Mouse (Mus musculus): ENCODE measurements around the gene Focad.

Focad gene

DNA sequence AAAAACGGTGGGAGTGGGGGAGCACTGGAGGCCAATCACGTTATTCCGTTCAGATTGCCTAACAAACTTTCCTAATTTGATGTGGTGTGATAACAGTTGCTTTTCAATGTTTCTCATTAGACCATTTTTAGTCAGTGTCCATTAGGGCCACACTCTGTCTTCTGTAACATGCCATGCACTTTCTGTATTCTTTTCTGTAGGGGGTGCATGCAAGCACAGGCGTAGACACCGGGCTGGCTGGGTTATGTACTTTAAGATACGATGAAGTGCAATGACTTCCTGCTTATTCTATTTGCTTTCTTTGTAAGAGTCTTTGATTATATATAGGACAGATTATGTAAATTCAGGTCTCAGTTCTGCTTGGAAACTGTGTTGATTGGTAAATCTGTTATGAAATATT is 116.2 kb downstream of the Focad start:
- no peak for DNase-seq (ENCODE audit: low spot score in 2 of 2)

GRCm38 (mm10) chr4:88211200-88211885 is 116.9 kb downstream of the Focad start:
- no peak for DNase-seq (ENCODE audit: low spot score in 2 of 2)

GRCm38 (mm10) chr4:88213895-88214294 is 119.5 kb downstream of the Focad start:
- DNase-seq (ENCODE audit: low spot score in 2 of 2), result no peak

- no peak for DNase-seq (ENCODE audit: low spot score in 2 of 2)
These were observed 123.9 kb downstream of the Focad start for GRCm38 (mm10) chr4:88218286-88218685.

GRCm38 (mm10) chr4:88218797-88219196 is 124.4 kb downstream of the Focad start:
- no peak for DNase-seq (ENCODE audit: low spot score in 2 of 2)

GRCm38 (mm10) chr4:88231375-88231774 is 136.9 kb downstream of the Focad start:
- no peak for DNase-seq (ENCODE audit: low spot score in 2 of 2)

- DNase-seq (ENCODE audit: low spot score in 2 of 2), result no peak
These were observed 141.5 kb downstream of the Focad start for GRCm38 (mm10) chr4:88235941-88236340.

DNA sequence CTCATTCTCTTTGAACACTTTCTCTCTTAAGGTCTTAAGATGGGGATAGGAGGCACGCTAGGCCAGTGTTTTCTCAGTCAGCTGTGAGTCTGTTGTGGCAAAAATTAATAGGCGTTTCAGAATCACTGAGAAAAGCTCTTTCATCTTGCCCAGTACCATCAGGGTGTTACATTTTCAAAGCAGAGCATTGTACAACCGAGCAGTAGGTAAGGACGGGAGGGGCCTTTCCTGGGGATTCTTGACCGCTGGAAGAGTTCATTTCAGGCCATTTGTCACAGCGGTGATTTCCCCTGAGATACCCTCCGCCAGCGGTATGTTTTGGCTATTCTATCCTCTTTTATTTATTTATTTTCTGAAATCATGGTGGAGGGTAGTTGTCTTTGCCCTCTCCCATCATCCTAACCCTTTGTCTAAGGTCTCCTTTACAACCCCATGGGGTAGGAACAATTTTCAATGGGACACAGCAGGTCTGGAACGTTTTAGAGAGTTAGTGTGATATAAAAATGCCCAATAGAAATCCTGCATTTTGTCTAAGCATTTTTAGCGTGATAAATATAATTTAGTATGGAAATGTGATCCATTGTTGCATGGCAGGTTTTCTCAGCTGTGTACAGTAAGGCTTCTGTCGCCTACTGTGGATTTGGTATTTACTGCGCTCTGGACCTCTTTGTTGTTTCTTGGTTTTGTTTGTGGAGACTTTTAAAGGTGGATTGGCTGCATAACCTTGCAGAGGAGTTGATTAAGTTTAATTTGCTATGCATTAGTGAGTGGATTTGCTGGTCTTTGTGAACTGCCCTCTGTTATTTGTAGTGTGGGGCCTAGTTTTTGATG is 142.7 kb downstream of the Focad start:
- no peak for DNase-seq (ENCODE audit: low spot score in 2 of 2)

DNA sequence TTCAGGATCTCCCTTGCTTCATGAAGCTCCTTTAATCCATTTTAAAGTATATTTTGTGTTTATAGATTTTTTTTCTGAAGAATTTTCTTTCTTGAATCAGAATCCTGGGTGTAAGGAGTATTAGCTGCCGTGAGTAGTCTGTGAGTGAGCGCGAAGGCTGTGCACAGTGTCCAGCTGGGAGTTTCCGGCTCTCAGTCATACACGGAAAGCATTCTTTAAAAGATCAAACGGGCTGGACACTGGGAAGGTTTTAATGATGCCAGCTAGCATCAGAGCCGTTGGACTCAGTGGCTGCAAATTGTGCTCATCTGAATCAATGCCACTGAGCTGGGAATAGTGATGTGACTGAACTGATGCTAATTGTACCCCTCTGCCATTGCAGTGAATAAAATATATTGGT is 143.9 kb downstream of the Focad start:
- DNase-seq (ENCODE audit: low spot score in 2 of 2), result no peak

DNA sequence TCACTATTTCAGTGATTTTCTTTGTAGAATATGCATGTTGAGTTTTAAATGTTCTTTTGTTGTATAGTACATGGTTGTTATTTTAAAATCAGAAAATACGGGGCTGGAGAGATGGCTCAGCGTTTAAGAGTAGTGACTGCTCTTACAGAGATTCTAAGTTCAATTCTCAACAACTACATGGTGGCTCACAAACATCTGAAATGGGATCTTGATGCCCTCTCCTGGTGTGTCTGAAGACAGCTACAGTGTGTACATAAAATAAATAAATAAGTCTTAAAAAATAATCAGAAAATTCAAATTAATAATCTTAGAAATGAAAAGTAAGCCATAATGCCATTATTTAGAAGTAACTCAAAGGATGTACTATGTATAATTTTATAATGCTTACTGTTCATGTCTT is 149.4 kb downstream of the Focad start:
- DNase-seq (ENCODE audit: low spot score in 2 of 2), result no peak

- no peak for DNase-seq (ENCODE audit: low spot score in 2 of 2)
These were observed 151.1 kb downstream of the Focad start for GRCm38 (mm10) chr4:88245494-88245893.

DNA sequence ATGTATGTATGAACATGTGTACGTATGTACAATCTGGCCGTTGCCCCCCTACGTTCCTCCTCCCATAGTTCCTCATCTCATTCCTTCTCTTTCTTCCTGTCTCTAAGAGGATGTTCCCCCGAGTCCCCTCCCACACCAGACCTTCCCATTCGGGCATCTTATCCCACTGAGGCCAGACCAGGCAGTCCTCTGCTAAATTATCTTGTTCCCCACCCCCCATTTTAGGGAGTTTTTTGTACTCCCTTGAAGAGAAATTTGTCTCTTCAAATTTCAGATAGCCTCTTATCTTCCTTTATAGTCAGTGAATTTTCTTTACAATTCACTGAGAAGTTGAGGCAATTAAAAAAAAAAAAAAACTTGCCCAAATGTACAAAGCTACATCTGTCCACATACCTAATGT is 166.9 kb downstream of the Focad start:
- no peak for DNase-seq (ENCODE audit: low spot score in 2 of 2)

DNA sequence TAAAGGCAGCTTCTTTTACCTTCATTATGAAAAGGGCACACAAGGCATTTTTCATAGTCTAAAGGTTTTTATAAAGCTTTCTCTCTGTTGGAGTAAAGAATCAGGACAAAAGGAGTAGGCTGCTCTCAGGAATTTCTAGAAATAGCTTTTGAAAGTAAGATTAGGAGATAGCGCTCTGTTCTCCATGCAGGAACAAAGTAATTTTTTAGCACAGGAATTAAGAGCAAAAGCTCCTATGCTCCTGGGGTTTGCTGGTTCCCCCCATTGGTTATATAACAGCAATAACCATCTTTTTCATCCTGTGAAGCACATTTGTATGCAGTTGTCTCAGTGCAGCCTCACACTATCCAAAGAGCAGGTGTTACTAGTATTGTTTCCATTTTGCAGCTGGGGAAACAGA is 170.1 kb downstream of the Focad start:
- no peak for DNase-seq (ENCODE audit: low spot score in 2 of 2)

DNA sequence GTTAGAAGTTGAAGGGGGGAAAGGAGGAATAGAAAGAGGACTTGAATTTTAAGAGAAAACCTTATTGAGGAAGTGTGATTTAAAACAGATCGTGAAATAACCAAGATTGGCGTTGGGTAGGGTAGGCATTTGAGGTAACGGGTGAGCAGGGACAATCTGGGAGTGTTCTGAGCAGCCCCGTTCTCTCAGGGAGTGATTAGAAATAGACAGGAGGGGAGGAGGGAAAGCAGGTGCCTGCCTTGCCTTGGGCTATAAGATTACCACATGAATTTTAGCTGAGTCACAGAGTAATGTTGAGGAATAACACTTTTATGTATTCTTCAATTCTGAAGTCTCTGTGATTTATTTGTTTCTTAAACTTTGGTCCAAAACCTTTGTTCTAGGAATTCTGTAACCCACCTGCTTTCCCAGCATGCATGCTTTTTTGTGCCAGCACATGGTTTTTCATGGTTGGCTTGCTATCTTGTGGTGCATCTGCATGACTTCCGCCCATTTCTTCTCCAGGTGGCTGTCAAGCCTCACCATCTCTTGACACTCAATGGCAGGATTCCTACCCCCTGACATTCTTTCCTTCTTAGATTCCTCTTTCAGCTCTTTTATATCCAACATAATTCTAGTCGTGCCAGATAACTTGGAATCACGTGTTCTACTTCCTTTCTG is 176.1 kb downstream of the Focad start:
- no peak for DNase-seq (ENCODE audit: low spot score in 2 of 2)

- DNase-seq (ENCODE audit: low spot score in 2 of 2), result no peak
These were observed 181.2 kb downstream of the Focad start for GRCm38 (mm10) chr4:88275571-88276041.

- no peak for DNase-seq (ENCODE audit: low spot score in 2 of 2)
These were observed 181.8 kb downstream of the Focad start for GRCm38 (mm10) chr4:88276058-88276734.

- DNase-seq (ENCODE audit: low spot score in 2 of 2), result no peak
These were observed 184.1 kb downstream of the Focad start for GRCm38 (mm10) chr4:88278524-88278923.

- DNase-seq (ENCODE audit: low spot score in 2 of 2), result no peak
These were observed 186.1 kb downstream of the Focad start for GRCm38 (mm10) chr4:88280536-88280935.

- DNase-seq (ENCODE audit: low spot score in 2 of 2), result no peak
These were observed 201.1 kb downstream of the Focad start for GRCm38 (mm10) chr4:88295537-88295936.

DNA sequence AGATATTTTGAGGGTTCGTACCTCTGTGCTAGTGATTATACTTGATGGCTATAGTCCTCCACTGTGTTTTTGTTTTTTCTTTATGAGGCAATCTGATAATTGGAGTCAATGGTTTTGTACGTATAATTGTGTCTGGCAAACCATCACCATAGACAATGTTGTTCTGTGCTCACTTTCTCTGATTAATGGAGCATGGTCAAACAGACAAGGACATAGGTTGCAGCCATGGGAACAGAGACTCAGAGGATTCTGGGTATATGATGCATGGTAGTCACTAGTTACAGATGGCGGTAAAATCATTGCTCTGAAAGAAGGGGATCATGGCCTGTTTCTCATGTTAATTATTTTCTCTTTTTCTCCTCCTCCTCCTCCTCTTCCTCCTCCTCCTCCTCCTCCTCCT is 205.1 kb downstream of the Focad start:
- no peak for DNase-seq (ENCODE audit: low spot score in 2 of 2)

GRCm38 (mm10) chr4:88300832-88301621 is 206.6 kb downstream of the Focad start:
- DNase-seq (ENCODE audit: low spot score in 2 of 2), result no peak

Measured in cerebellum, postnatal 4 days (tissue).